Mouse (Mus musculus) embryonic facial prominence, embryonic 10.5 days (tissue): ENCODE data around the gene Slu7. TPM values are rescaled to one million over a fixed set of nuclear protein-coding genes. Genes with fewer than 3 reads are reported as not detected.

Experiments
- polyA plus RNA-seq: library from polyadenylated mRNA; unstranded; fragments of >200 nt; fragmentation: Nextera tagmentation; extraction: Ambion mirVana; gene quantifications from 2 replicates; pipeline ENCODE4 v1.2.1, GENCODE M21; 2016

Slu7 gene
- polyA plus RNA-seq, 1 experiment from 2014 or later = 56.7 TPM

Other genes starting within 250 kb of the Slu7 start
- 98.5 and 99.8 TPM in 2 replicates for gene Pttg1, start 7.5 kb upstream of the Slu7 start, polyA plus RNA-seq
- gene C1qtnf2, start 40.5 kb downstream of the Slu7 start, polyA plus RNA-seq = 0.85 and 0.87 TPM in 2 replicates
- 37.8 and 39.6 TPM in 2 replicates for gene Ccnjl, start 95.0 kb downstream of the Slu7 start, polyA plus RNA-seq
- gene 4933415A04Rik, start 153.3 kb downstream of the Slu7 start, polyA plus RNA-seq = 12.4 and 13.7 TPM in 2 replicates
- gene Fabp6, start 167.8 kb downstream of the Slu7 start, polyA plus RNA-seq = not detected in 2 replicates
- 27.5 and 28.8 TPM in 2 replicates for gene Pwwp2a, start 248.3 kb downstream of the Slu7 start, polyA plus RNA-seq